Mouse (Mus musculus) right cerebral cortex, adult 18-20 months (tissue): ENCODE measurements around the gene Cpt1a.

Source experiments
- DNase-seq: peaks from one replicate; pipeline ENCODE4 v3.0.0; 2022; ENCODE audit warnings: mixed read lengths

Cpt1a gene

GRCm38 (mm10) chr19:3374028-3374427, 51.9 kb downstream of the Cpt1a start:
- DNase-seq: no peak

GRCm38 (mm10) chr19:3375945-3376495, 53.9 kb downstream of the Cpt1a start:
- no peak for DNase-seq

- no peak for DNase-seq
These were observed 55.0 kb downstream of the Cpt1a start for GRCm38 (mm10) chr19:3376966-3377715.

- DNase-seq: no peak
These were observed 56.5 kb downstream of the Cpt1a start for GRCm38 (mm10) chr19:3378614-3379013.

GRCm38 (mm10) chr19:3388061-3388460, 65.9 kb downstream of the Cpt1a start:
- no peak for DNase-seq

- DNase-seq: peak; percentile 69
These were observed 66.5 kb downstream of the Cpt1a start, which contains the start of gene Tesmin for GRCm38 (mm10) chr19:3388629-3389057. Gene Tesmin, plus strand, starts transcription at chr19:3388857.

GRCm38 (mm10) chr19:3389089-3389488, 67.0 kb downstream of the Cpt1a start:
- peak; percentile 85 for DNase-seq

- no peak for DNase-seq
These were observed 70.2 kb downstream of the Cpt1a start for GRCm38 (mm10) chr19:3392384-3392783.

- no peak for DNase-seq
These were observed 72.1 kb downstream of the Cpt1a start for GRCm38 (mm10) chr19:3394216-3394615.

- DNase-seq: no peak
These were observed 77.9 kb downstream of the Cpt1a start for GRCm38 (mm10) chr19:3400057-3400456.

- DNase-seq: no peak
These were observed 79.4 kb downstream of the Cpt1a start for GRCm38 (mm10) chr19:3401504-3401903.

GRCm38 (mm10) chr19:3401943-3402342, 79.8 kb downstream of the Cpt1a start:
- no peak for DNase-seq

GRCm38 (mm10) chr19:3402390-3402789, 80.3 kb downstream of the Cpt1a start:
- no peak for DNase-seq

GRCm38 (mm10) chr19:3404030-3404429, 81.9 kb downstream of the Cpt1a start:
- no peak for DNase-seq

GRCm38 (mm10) chr19:3405531-3406281, 83.6 kb downstream of the Cpt1a start:
- no peak for DNase-seq

GRCm38 (mm10) chr19:3414268-3414733, 92.2 kb downstream of the Cpt1a start, which contains the start of gene Gal:
Gene Gal, minus strand, starts transcription at chr19:3414544.
- no peak for DNase-seq

- DNase-seq: peak; percentile 85
These were observed 97.1 kb downstream of the Cpt1a start for GRCm38 (mm10) chr19:3419251-3419650.

- DNase-seq: no peak
These were observed 100.4 kb downstream of the Cpt1a start for GRCm38 (mm10) chr19:3422488-3422887.

- DNase-seq: no peak
These were observed 100.8 kb downstream of the Cpt1a start for GRCm38 (mm10) chr19:3422981-3423380.

- DNase-seq: no peak
These were observed 102.1 kb downstream of the Cpt1a start for GRCm38 (mm10) chr19:3424214-3424613.

- DNase-seq: no peak
These were observed 106.1 kb downstream of the Cpt1a start for GRCm38 (mm10) chr19:3428057-3428830.

GRCm38 (mm10) chr19:3429156-3429816, 107.2 kb downstream of the Cpt1a start:
- no peak for DNase-seq
